31 mouse cellular contexts compared by ENCODE assay signal in genomic region chr12:81992996-81993395, GRCm38 (mm10).
"Had no signal": no experiment of that assay in that cellular context is flagged by ENCODE, and none has a peak within 500 bp of the region (broad histone marks: within the 10 kb centered on the region; RNA-seq: fewer than 3 reads in every experiment).

No protein-coding gene starts in this region.

- H3K27ac ChIP-seq: left cerebral cortex, adult 2 months; limb, embryonic 10.5 days; limb, embryonic 12.5 days; limb, embryonic 13.5 days; limb, embryonic 15.5 days; liver, embryonic 12.5 days; liver, embryonic 13.5 days; liver, embryonic 14.5 days; liver, embryonic 15.5 days; lung, embryonic 15.5 days; macrophage; midbrain, embryonic 10.5 days; midbrain, embryonic 12.5 days; midbrain, embryonic 13.5 days; neural tube, embryonic 12.5 days had no signal

- H3K4me1 ChIP-seq: limb, embryonic 10.5 days; limb, embryonic 12.5 days; limb, embryonic 13.5 days; limb, embryonic 15.5 days; liver, embryonic 12.5 days; liver, embryonic 13.5 days; liver, embryonic 15.5 days; lung, embryonic 15.5 days; midbrain, embryonic 12.5 days; midbrain, embryonic 13.5 days; neural tube, embryonic 12.5 days had no signal

- H3K9ac ChIP-seq: limb, embryonic 12.5 days; limb, embryonic 13.5 days; limb, embryonic 15.5 days; liver, embryonic 12.5 days; liver, embryonic 13.5 days; liver, embryonic 14.5 days; liver, embryonic 15.5 days; liver, postnatal 0 days; lung, embryonic 14.5 days; lung, embryonic 15.5 days; midbrain, embryonic 12.5 days; midbrain, embryonic 13.5 days; neural tube, embryonic 12.5 days had no signal

- H3K9me3 ChIP-seq: limb, embryonic 10.5 days; limb, embryonic 12.5 days; limb, embryonic 13.5 days; limb, embryonic 15.5 days; liver, embryonic 12.5 days; liver, embryonic 13.5 days; liver, embryonic 15.5 days; lung, embryonic 15.5 days; megakaryocyte, embryonic 14.5 days; midbrain, embryonic 10.5 days; midbrain, embryonic 12.5 days; midbrain, embryonic 13.5 days; neural tube, embryonic 12.5 days had no signal

- ATAC-seq: liver, embryonic 12.5 days; liver, postnatal 0 days; lung, postnatal 0 days; midbrain, embryonic 13.5 days; midbrain, embryonic 16.5 days had no signal

- H3K27me3 ChIP-seq: limb, embryonic 12.5 days; limb, embryonic 13.5 days; limb, embryonic 15.5 days; liver, embryonic 12.5 days; liver, embryonic 13.5 days; liver, embryonic 15.5 days; lung, embryonic 15.5 days; megakaryocyte, embryonic 14.5 days; midbrain, embryonic 12.5 days; midbrain, embryonic 13.5 days; neural tube, embryonic 12.5 days had no signal

- H3K4me3 ChIP-seq: left cerebral cortex, adult 2 months; limb, embryonic 10.5 days; limb, embryonic 12.5 days; limb, embryonic 13.5 days; limb, embryonic 15.5 days; liver, embryonic 12.5 days; liver, embryonic 13.5 days; liver, embryonic 15.5 days; lung, embryonic 15.5 days; megakaryocyte, embryonic 14.5 days; midbrain, embryonic 10.5 days; midbrain, embryonic 12.5 days; midbrain, embryonic 13.5 days; myocyte; neural tube, embryonic 12.5 days had no signal

- H3K4me2 ChIP-seq: limb, embryonic 12.5 days; limb, embryonic 13.5 days; limb, embryonic 15.5 days; liver, embryonic 11.5 days; liver, embryonic 12.5 days; liver, embryonic 13.5 days; liver, embryonic 15.5 days; lung, embryonic 14.5 days; lung, embryonic 15.5 days; midbrain, embryonic 12.5 days; midbrain, embryonic 13.5 days; neural tube, embryonic 12.5 days had no signal

- DNase-seq: left cerebral cortex, postnatal 4 days; liver; liver, embryonic 13.5 days; liver, postnatal 0 days; lung, adult 18-20 months; lung, adult 2 months; lung, embryonic 14.5 days; lung, postnatal 10 days; lung, postnatal 14 days; lung, postnatal 36 days; lung, postnatal 4 days; midbrain, embryonic 14.5 days had no signal
